Mouse (Mus musculus) lung, adult 2 months (tissue): ENCODE results near the gene Tnf.

ENCODE experiments used
- CTCF ChIP-seq: fragments of 200-500 bp; IDR thresholded peaks from 2 replicates; pipeline ENCODE4 v1.5.1; 2011; ENCODE audit warnings: mild to moderate bottlenecking, low read length, control low read depth; ENCODE audit not compliant: insufficient read depth
- POLR2A ChIP-seq: fragments of 200-500 bp; IDR thresholded peaks from 2 replicates; pipeline ENCODE4 v1.6.1; 2011; ENCODE audit warnings: low read depth, mild to moderate bottlenecking, control low read depth, low read length, borderline replicate concordance; ENCODE audit errors: extremely low read depth

DNA sequence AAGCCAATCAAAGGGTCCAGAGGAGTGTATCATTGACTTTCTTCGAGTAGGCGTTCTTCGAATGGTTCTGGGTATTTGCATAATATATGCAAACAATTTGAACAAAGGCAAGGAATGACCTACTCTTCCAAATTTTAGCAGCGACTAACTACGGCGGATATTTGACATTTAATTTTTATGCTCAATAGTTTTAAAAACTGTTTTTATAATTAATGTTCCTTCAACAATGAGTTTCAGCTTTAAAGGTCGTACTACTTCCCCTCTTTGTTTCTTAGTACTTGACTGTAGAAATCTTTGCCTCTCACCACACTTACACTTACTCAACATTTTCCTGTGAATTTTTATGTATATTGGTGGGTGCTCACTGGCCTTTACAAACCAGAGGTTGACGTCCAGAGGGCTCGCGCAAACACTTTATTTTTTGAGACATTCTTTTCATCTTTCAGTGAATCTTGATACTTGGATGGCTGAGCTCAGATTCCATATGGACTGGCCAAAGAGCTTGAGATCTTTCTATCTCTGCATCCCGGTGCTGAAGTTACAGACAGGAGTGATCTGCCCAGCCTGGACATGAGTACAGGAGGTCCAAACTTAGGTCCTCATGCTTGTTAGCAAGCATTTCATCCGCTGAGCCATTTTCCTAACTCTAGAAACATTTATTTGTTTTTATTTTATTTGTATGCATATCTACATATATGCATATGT lies 36.2 kb downstream of the Tnf start:
- TF ChIP-seq CTCF (no peak), POLR2A (no peak)
